Mouse (Mus musculus) bone marrow, adult 2 months (tissue): ENCODE results near the gene Ttc21b.

Experiments
- CTCF ChIP-seq: fragments of 200-500 bp; IDR thresholded peaks from 2 replicates; pipeline ENCODE4 v1.5.1; 2011; ENCODE audit warnings: low read length, control low read depth; ENCODE audit not compliant: control insufficient read depth, insufficient read depth
- POLR2A ChIP-seq: fragments of 200-500 bp; IDR thresholded peaks from 2 replicates; pipeline ENCODE4 v1.6.1; 2011; ENCODE audit warnings: low read depth, mild to moderate bottlenecking, control low read depth, low read length, borderline replicate concordance; ENCODE audit not compliant: control insufficient read depth

- TF ChIP-seq POLR2A, result no peak
- TF ChIP-seq CTCF, result no peak
Measured at GRCm38 (mm10) chr2:66238886-66239285, 17.5 kb downstream of the Ttc21b start.
